Mouse (Mus musculus): ENCODE data around the gene Abcd2. TPM values are rescaled to one million over a fixed set of nuclear protein-coding genes. Genes with fewer than 3 reads are reported as not detected.
A peak's percentile ranks its signal among the peaks of the same experiment; 100 is the strongest.

Gene Abcd2
- polyA plus RNA-seq, 1 experiment: 26.0 TPM

- no peaks in the 10 kb centered on the region for H3K4me1 ChIP-seq (ENCODE audit: control insufficient read depth, insufficient read depth, low read length)
- no peak for DNase-seq
- TF ChIP-seq POLR2A (IDR thresholded peaks at IDR 0.05; ENCODE audit: borderline replicate concordance, insufficient read depth, low read length) (no peak), CTCF (IDR thresholded peaks at IDR 0.05; ENCODE audit: borderline replicate concordance, insufficient read depth, low read depth, low read length) (no peak)
- 92% methylated on average over 30 of the region's 30 CpGs for WGBS
- H3K4me3 ChIP-seq (replicated peaks; ENCODE audit: insufficient read depth, low read depth, low read length): no peak within 1 kb of the TSS
- H3K27ac ChIP-seq (ENCODE audit: insufficient read depth, low read length): no peak within 1 kb of the TSS
- no peaks in the 10 kb centered on the region for H3K27me3 ChIP-seq (ENCODE audit: control insufficient read depth, insufficient read depth, low read length)
Measured at GRCm38 (mm10) chr15:91199256-91199905, 7.8 kb upstream of the Abcd2 start, which contains the start of gene CN725425. Gene CN725425, plus strand, starts transcription at chr15:91199494.

- Histone ChIP-seq H3K4me3 (replicated peaks; ENCODE audit: insufficient read depth, low read depth, low read length) (peak overlapping the region; percentile 86), H3K27me3 (ENCODE audit: control insufficient read depth, insufficient read depth, low read length) (no peaks in the 10 kb centered on the region), H3K4me1 (ENCODE audit: control insufficient read depth, insufficient read depth, low read length) (peaks cover 4% of the 10 kb centered on the region; the same call in 1 of the 2 replicates), H3K27ac (ENCODE audit: insufficient read depth, low read length) (peak overlapping the region; percentile 88; the same call in 1 of the 2 replicates)
- 10% methylated on average over 7 of the region's 7 CpGs for WGBS
- TF ChIP-seq POLR2A (IDR thresholded peaks at IDR 0.05; ENCODE audit: borderline replicate concordance, insufficient read depth, low read length) (no peak), CTCF (IDR thresholded peaks at IDR 0.05; ENCODE audit: borderline replicate concordance, insufficient read depth, low read depth, low read length) (no peak)
- no peak for DNase-seq
Measured at GRCm38 (mm10) chr15:91192223-91192598, 612 bp upstream of the Abcd2 start.

- Histone ChIP-seq H3K27me3 (ENCODE audit: control insufficient read depth, insufficient read depth, low read length) (no peaks in the 10 kb centered on the region), H3K4me3 (replicated peaks; ENCODE audit: insufficient read depth, low read depth, low read length) (peak overlapping the region; percentile 86), H3K27ac (ENCODE audit: insufficient read depth, low read length) (peak overlapping the region; percentile 88), H3K4me1 (ENCODE audit: control insufficient read depth, insufficient read depth, low read length) (peaks cover 4% of the 10 kb centered on the region; the same call in 1 of the 2 replicates)
- TF ChIP-seq POLR2A (IDR thresholded peaks at IDR 0.05; ENCODE audit: borderline replicate concordance, insufficient read depth, low read length): no peak
- TF ChIP-seq CTCF (IDR thresholded peaks at IDR 0.05; ENCODE audit: borderline replicate concordance, insufficient read depth, low read depth, low read length): no peak
- 3% methylated on average over 17 of the region's 17 CpGs for WGBS
- peak; percentile 55 to 67 for DNase-seq
Measured at GRCm38 (mm10) chr15:91190519-91191207, 936 bp downstream of the Abcd2 start.

- no peak for TF ChIP-seq CTCF (IDR thresholded peaks at IDR 0.05; ENCODE audit: borderline replicate concordance, insufficient read depth, low read depth, low read length)
- TF ChIP-seq POLR2A (IDR thresholded peaks at IDR 0.05; ENCODE audit: borderline replicate concordance, insufficient read depth, low read length): no peak
- WGBS: 6% methylated on average over 4 of the region's 4 CpGs
- Histone ChIP-seq H3K4me3 (replicated peaks; ENCODE audit: insufficient read depth, low read depth, low read length) (peak overlapping the region; percentile 86), H3K4me1 (ENCODE audit: control insufficient read depth, insufficient read depth, low read length) (peaks cover 4% of the 10 kb centered on the region; the same call in 1 of the 2 replicates), H3K27me3 (ENCODE audit: control insufficient read depth, insufficient read depth, low read length) (no peaks in the 10 kb centered on the region), H3K27ac (ENCODE audit: insufficient read depth, low read length) (no peak overlapping the region)
- peak in 1 of 2 experiments; percentile 20 for DNase-seq
Measured at GRCm38 (mm10) chr15:91190026-91190425, 1.6 kb downstream of the Abcd2 start.

GRCm38 (mm10) chr15:91186358-91186757 lies 5.2 kb downstream of the Abcd2 start:
- DNase-seq: no peak
- no peaks in the 10 kb centered on the region for H3K27me3 ChIP-seq (ENCODE audit: control insufficient read depth, insufficient read depth, low read length)
- H3K4me1 ChIP-seq (ENCODE audit: control insufficient read depth, insufficient read depth, low read length): peaks cover 4% of the 10 kb centered on the region; the same call in 1 of the 2 replicates
- 78% methylated on average over 6 of the region's 6 CpGs for WGBS
- H3K4me3 ChIP-seq (replicated peaks; ENCODE audit: insufficient read depth, low read depth, low read length): no peak overlapping the region
- TF ChIP-seq POLR2A (IDR thresholded peaks at IDR 0.05; ENCODE audit: borderline replicate concordance, insufficient read depth, low read length): no peak
- TF ChIP-seq CTCF (IDR thresholded peaks at IDR 0.05; ENCODE audit: borderline replicate concordance, insufficient read depth, low read depth, low read length): no peak
- H3K27ac ChIP-seq (ENCODE audit: insufficient read depth, low read length): no peak overlapping the region

GRCm38 (mm10) chr15:91179911-91180622 lies 11.5 kb downstream of the Abcd2 start:
- Histone ChIP-seq H3K27me3 (ENCODE audit: control insufficient read depth, insufficient read depth, low read length) (no peaks in the 10 kb centered on the region), H3K4me1 (ENCODE audit: control insufficient read depth, insufficient read depth, low read length) (no peaks in the 10 kb centered on the region), H3K27ac (ENCODE audit: insufficient read depth, low read length) (no peak overlapping the region), H3K4me3 (replicated peaks; ENCODE audit: insufficient read depth, low read depth, low read length) (no peak overlapping the region)
- WGBS: 32% methylated on average over 15 of the region's 15 CpGs
- DNase-seq: peak; percentile 34 to 37
- TF ChIP-seq POLR2A (IDR thresholded peaks at IDR 0.05; ENCODE audit: borderline replicate concordance, insufficient read depth, low read length): no peak
- TF ChIP-seq CTCF (IDR thresholded peaks at IDR 0.05; ENCODE audit: borderline replicate concordance, insufficient read depth, low read depth, low read length): no peak

GRCm38 (mm10) chr15:91178656-91179314 lies 12.8 kb downstream of the Abcd2 start:
- DNase-seq: no peak
- TF ChIP-seq CTCF (IDR thresholded peaks at IDR 0.05; ENCODE audit: borderline replicate concordance, insufficient read depth, low read depth, low read length): no peak
- no peak for TF ChIP-seq POLR2A (IDR thresholded peaks at IDR 0.05; ENCODE audit: borderline replicate concordance, insufficient read depth, low read length)
- WGBS: 89% methylated on average over 9 of the region's 9 CpGs
- Histone ChIP-seq H3K4me1 (ENCODE audit: control insufficient read depth, insufficient read depth, low read length) (no peaks in the 10 kb centered on the region), H3K27ac (ENCODE audit: insufficient read depth, low read length) (no peak overlapping the region), H3K4me3 (replicated peaks; ENCODE audit: insufficient read depth, low read depth, low read length) (no peak overlapping the region), H3K27me3 (ENCODE audit: control insufficient read depth, insufficient read depth, low read length) (no peaks in the 10 kb centered on the region)
